Mouse (Mus musculus): ENCODE results near the gene Dnah8.
"Not testable (repeated sequence)": the region's sequence is repeated elsewhere in the genome, so short reads cannot be mapped to it uniquely, and the experiment has no call there.

Dnah8 gene

DNA sequence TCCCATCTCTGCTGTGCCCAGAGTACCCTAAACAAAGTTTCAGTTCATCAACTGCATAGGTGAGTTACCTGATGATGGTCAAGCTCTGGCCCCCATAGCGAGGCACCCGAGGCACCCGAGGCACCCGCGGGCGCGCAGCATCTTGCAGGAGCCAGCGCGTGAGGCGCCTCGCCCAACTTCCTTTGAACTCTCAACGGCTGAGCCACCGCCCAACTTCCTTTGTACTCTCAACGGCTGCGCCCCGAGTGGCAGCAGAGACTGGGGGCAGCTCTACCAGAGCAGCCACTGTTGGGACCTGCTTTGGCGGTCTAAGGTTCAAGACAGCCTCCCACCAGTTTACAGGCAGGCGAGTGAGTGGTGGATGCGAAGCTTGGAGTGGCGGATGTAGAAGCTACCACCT, at the start of gene Dnah8:
Gene Dnah8 (plus strand): TSS at position 223 of the 400 bp plus-strand sequence.
- DNase-seq (ENCODE audit: low spot score in 2 of 2) = not testable (repeated sequence)

DNA sequence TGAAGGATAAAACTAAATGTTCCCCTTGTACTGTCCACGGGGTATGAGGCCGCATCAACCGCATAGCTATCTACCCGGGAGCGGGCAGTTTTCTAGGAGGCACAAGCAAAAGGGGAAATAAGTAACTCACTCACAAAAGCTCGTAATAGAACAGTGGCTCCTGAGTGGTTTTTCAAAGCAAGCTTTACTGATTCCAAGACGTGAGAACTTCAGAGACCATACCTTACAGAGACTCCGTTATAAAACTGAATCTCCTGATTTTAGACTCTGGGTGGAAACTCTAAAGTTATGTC, 49.4 kb upstream of the Dnah8 start:
- DNase-seq (ENCODE audit: low spot score in 2 of 2) = no peak

DNA sequence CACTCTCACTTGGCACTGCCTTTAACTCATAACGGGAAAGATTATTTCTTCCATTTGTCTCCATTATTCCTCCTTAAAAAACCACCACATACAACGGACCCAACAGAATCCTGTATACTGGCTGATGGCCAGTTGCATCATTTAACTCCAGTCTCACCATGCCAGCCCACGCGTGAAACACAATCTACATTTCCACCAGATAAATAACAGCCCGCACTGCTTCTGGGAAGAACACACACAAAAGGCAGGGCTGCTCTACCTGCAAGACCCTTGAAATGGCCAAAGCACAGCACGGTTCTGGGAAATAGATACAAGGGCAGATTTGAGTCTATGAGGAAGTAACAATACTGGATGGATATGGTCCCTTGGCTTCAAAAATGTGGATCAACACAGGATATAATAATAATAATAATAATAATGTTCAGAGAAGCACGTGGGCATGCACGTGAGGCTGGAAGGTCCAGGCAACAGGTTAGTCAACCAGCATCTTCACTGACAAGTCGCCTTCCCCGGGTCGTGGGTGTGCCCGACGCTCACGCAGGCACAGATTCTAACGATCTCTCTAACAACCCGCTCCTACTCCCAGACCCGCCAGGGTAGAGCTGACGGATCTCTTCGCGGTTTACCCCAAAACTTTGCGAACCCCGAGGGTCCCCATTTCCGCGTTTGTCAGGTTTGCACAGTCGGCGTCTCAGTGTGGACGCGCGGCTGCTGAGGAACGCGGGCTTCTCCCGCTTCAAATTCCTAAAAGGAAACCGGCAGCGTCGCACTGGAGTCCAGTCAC, 48.8 kb upstream of the Dnah8 start:
- no peak for DNase-seq (ENCODE audit: low spot score in 2 of 2)

DNA sequence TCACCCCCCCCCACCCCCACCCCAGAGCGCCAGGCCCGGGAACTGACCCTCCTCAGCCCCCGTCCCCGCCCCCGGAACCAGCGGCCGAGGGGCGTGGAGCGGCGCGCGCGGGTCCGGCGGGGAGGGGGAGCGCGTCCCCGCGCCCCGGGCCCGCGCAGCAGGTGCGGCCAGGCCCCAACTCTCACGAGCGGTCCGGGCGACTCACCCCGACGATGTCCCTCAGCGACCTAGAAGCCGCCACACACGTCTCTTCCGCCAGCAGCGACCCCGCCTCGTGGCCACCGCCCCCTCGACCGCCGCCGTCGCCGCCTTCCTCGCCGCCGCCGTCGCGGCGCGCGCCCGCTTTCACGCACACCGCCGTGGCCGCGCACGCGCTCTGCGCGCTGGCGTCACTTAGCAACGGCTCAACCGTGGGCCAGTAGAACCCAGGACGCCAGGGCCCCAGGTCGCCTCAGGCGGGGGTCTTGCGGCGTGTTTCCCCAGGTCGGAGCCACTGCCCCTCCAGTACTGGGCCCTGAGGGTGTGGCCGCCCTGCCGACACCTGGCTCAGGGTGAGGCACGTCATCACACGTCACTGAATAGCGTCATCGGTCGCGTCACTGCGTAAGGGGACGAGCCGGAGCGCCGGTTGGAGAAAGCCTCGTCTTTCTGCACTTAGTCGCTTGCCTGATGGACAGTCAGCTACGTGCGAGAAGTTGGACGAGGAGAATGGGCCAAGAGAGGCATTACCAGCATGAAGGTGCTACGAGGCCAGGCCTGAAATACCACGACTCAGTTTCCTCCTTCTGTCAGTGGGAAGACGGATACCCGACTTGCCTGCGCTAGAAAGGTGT, 48.0 kb upstream of the Dnah8 start, which contains the start of gene Btbd9:
Gene Btbd9 (minus strand): TSS at position 548 of the 833 bp plus-strand sequence.
- DNase-seq (ENCODE audit: low spot score in 2 of 2) = peak; percentile 85 to 92

DNA sequence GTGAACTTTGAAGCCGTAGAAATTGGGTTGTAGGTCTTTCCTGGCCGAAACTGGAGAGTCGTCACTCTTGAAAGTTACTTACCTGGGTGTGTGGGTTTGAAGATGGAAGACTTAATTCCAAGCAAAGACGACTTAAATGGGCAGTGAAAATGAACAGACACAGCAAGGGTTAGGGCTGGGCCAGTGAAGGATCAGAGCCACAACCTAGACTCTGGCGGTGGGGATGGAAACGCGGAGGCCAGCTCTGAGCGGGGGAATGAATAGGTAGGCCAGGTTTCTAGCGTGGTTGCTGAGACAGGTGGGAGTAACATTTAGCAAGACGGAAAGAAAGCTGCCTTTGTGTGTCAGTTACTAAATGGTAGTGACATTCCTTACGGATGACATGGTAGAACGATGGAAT, 47.2 kb upstream of the Dnah8 start:
- no peak for DNase-seq (ENCODE audit: low spot score in 2 of 2)

DNA sequence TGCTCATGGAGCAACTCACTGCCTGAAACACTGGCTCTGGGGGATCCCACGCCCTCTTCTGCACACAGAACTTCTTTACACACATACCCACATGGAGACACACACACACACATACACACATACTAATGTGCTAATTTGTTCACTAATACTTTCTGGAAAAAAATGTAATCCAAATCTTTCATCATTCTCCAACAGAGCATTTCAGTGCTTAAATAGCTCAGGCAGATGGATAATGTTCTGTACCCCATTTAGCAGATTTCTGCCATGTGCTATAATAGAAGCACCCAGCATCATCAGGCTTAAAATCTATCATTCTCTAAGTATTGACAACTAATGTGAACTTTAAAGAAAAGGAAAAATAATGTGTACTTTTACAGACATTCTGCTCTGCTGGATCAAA, 43.4 kb upstream of the Dnah8 start:
- DNase-seq (ENCODE audit: low spot score in 2 of 2) = no peak

DNA sequence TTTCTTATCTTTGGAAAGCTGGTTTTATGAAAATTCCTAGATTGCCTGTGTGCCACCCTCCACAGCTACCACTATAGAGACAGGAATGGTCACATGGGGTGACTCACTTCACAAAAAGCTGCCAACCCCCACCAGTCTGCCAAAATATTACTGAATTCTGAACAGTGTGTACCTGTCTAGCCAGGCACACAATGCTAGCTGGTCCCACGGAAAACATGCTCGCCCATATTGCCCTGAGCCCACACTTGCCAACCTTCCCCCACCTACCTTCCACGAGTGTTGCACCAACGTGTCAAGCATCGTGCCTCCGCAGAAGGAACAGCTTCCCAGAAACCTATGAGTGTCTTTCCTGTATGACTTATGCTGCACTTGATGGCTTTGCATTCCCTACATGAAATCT, 43.0 kb upstream of the Dnah8 start:
- DNase-seq (ENCODE audit: low spot score in 2 of 2) = no peak

DNA sequence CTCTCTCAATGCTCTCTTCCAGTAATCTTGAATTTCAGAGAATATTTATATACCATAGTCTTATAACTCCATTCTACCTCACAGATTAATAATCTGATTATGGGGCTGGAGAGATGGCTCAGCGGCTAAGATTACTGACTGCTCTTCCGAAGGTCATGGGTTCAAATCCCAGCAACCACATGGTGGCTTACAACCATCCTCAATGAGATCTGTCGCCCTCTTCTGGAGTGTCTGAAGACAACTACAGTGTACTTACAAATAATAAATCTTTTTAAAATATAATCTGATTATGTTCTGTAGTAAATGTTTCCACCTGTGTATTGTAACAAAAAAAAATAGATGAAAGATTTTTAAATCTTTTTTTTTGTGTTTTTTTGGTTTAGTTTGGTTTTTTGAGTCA, 41.8 kb upstream of the Dnah8 start:
- no peak for DNase-seq (ENCODE audit: low spot score in 2 of 2)

DNA sequence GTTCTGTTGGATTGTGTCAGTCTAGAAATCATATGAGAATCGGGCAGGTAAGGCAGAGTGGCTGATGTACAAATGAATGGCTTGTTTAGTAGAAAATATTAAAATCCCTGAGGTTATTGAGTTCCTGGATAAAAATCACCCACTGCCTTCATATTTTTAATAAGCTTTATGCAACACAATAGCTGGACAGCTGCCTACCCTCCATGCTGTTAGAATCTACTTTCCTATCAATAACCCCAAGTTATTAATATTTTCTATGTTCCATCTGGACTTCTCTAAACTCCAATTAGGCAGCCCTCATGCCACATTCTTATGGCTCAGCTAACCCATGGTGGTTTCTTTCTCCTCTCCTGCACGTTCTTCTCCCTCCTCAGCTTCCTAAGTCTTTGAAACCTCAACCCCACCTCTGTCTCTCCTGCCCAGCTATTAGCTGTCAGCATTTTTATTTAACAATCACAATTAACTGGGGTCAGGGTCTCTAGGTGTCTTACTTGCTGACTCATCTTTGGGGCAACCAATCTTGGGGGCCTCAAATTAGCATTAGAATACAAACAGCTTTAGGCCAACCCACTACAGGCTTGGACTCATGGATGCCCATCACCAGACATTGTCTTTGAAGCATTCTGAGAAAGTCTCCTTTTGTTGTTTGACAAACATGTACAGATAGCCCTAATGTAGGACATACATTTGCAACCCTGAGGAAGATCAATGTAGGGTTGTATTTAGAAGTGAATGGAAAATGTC, 40.7 kb upstream of the Dnah8 start:
- no peak for DNase-seq (ENCODE audit: low spot score in 2 of 2)

DNA sequence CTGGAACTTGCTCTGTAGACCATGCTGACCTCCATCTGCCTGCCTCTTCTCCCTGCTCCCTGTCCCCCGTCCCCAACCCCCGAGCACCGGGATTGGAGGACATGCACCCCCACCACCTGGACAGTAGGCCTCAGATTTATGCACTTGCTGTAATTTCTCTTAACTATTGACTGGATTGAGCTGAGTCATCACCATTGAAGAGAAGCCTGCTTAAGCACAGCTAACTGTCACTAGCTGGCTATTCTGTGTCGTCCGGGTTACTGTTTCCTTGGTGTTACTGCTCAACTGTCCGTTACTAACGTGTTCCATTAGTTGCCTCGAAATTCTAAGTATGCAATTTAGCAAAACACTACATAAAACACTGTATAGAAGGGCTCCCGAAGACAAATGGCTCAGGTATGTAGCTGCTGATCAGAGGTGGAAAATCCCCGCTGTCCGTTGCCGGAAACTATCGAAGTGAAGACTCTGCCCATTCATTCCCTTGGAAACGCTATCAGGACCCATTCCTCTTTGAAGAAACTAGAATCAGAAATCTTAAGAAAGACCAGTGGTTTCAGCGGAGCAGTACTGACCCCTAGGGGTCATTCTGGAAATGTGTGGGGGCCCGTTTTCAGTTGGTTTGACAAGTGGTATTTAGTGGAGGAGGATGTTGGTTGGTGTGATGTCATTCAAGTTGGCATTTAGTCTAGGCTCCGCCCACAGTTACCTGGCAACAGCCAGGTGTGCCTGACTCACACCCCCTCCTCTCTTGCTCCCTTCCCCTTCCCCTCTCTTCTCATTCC, 33.5 kb upstream of the Dnah8 start:
- peak in 1 of 2 experiments; percentile 44 for DNase-seq (ENCODE audit: low spot score in 2 of 2)

DNA sequence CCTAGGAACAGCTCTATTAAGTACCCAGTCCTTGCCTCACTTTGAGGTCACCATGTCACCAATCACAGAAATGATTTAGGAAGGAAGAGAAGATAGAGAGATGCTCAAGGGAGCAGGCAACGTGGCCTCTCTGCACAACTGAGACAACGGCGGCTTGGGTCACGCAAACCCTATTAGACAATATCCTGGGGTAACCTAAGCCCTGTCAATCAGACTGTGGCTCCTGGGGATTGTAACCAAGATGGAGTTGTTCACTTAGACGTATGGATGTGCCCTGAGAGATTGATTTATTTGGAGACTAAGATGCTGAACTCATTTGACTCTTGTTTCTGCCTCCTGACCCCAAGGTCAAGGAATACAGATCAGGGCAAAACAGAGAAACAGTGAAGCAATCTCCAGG, 29.7 kb upstream of the Dnah8 start:
- no peak for DNase-seq (ENCODE audit: low spot score in 2 of 2)

DNA sequence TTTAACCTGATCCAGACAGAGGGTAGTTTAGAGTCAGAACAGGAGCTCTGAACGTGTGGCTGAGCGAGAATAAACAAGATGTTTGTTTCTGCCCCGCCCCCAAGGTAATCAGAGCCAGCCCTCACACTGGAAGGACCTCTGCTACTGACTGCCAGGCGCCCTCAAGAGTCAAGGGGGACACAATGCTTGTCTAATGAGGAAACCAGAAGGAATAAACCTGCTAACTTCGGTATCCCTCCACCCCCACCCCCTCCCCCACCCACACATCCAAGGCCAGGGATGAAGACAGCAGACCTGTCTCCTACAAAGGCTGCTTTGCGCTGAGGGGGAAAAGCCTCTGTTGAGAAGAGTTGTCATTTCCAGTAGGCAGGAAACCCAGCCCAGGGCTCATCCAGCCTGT, 29.3 kb upstream of the Dnah8 start:
- no peak for DNase-seq (ENCODE audit: low spot score in 2 of 2)

DNA sequence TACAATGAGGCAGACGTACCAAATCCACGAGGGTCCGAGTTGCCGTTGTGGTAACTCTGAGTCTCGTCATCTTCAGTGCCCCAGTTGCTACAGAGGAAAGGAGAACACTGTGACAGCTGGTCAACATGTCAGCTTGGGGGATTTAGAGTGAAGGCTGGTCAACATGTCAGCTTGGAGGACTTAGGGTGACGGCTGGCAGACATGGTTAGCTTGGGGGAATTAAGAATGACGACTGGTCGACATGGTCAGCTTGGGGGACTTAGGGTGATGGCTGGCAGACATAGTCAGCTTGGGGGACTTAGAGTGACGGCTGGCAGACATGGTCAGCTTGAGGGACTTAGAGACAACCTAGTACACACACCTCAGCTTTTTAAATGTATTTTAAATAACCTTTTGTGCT, 26.4 kb upstream of the Dnah8 start:
- no peak for DNase-seq (ENCODE audit: low spot score in 2 of 2)

DNA sequence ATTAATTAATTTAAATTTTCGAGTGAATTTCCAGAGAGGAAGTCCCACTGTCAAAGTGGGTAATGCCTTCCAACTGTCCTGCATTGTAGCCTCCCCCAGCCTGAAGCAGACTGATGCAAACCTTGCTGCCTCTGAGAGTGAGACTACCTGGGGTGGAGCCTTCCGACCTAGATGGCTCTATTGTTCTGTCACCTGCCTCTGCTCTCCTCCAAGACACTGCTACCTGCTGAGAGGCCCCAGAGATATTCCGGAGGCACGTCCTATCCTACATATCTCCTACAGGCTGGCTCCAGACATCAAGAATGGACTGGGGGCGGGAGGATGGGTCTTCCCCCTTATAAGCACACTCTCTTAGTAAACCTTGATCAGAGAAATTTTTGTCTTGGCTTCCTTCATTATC, 25.9 kb upstream of the Dnah8 start:
- no peak for DNase-seq (ENCODE audit: low spot score in 2 of 2)

DNA sequence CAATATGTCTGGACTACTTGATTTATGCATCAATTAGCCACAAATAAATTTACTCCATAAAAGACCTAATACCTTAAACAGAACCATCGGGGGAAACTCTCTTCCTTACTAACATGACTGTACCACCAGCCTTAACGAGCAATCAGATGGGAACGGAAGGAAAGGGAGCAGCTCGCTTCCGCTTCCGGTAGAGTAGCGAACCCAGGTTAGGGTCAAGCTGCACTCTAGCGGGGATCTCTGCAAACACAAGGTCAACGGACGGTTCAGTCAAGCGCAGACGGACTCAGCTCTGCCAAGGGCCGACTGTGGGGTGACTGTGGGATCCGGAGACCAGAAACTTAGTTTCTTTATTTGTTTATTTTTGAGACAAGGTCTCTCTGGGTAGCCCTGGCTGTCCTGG, 22.0 kb upstream of the Dnah8 start:
- DNase-seq (ENCODE audit: low spot score in 2 of 2) = no peak

DNA sequence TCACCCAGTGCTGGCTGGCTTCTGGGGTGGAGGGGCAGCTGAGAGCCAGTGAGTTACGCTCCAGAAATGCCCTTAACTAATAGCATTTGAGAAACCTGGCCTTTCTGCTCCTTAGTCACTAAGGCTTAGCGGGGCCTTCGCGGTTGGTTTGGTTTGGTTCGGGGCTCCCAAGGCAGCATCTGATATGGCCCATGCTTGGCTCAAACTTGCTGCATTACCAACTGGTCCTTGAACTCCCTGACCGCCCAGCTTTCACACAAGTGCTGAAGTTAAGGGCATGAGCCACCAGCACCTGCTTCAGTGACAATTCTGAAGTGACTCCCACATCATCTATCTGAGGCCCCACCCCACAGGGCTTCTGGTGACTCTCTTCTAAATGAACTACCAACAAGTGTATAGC, 19.9 kb upstream of the Dnah8 start:
- DNase-seq (ENCODE audit: low spot score in 2 of 2) = no peak

DNA sequence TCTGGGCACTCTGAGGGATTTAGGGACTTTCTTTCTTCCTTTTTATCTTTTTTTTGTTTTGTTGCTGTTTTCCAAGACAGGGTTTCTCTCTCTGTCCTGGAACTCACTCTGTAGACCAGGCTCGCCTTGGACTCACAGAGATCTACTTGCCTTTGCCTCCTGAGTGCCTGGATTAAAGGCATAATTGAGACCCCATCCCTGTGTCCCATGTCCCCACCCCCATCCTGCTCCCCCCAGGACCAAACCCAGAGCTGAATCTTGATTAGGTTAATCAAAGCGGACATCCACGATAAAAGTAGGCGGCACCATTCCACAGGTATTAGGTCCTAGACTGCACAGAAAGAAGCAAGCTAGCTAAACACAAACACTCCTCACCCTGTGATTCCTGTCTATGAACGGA, 19.2 kb upstream of the Dnah8 start:
- DNase-seq (ENCODE audit: low spot score in 2 of 2) = no peak

DNA sequence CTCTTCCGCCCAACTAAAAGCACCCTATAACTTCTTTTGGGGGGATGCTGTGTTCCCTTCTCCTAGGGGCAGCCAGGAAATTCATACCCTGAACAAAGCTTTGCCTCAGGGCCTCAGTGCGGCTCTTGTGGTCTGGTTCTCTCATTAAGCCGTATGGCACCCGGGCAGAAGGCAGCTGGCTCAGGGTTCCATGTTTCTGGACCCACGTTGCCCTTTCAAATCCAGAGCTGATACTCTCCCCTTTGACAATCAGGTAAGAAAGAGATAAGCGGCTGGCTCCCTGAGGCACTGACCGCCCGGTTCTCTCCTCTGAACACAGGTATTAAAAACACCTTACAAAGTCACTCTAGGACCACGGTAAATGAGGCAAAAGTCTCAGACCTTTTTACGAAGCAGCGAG, 17.9 kb upstream of the Dnah8 start:
- DNase-seq (ENCODE audit: low spot score in 2 of 2) = no peak

DNA sequence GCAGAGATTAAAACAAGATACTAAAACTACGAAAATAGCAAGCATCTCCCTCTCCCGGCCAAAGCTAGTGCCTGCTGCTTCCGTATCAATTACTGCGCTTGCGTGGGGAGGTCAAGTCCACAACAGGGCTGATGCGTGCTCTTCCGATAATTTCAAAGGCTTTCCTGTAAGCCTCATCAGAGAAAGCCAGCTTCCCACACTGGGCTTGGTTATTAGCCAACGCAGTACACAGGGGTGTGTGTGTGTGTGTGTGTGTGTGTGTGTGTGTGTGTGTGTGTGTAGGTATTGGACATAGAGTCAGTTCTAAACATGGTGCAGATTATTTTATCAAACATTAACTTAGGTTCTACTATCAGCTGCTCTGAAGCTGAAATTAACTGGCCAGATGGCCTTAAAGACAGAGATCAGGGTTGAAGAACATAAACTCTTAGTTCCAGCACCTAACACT, 17.5 kb upstream of the Dnah8 start:
- DNase-seq (ENCODE audit: low spot score in 2 of 2) = no peak

DNA sequence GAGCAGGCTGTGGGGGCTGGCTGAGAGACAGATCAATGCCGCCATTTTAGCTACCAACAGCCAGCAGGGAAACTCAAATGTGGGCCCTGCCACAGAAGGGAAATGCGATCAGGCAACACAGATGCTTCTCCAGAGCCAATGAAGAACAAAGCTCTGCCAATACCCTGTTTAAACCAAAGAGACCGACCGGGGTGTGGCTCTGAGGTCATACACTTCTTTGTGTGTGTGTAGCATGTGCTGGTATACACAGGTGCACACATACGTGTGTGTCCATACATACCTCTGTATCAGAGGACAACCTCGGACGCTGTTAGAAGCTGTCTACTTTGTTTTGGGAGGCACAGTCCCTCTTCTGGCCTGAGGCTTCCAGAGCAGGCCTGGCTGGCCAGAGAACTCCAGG, 16.8 kb upstream of the Dnah8 start:
- no peak for DNase-seq (ENCODE audit: low spot score in 2 of 2)

DNA sequence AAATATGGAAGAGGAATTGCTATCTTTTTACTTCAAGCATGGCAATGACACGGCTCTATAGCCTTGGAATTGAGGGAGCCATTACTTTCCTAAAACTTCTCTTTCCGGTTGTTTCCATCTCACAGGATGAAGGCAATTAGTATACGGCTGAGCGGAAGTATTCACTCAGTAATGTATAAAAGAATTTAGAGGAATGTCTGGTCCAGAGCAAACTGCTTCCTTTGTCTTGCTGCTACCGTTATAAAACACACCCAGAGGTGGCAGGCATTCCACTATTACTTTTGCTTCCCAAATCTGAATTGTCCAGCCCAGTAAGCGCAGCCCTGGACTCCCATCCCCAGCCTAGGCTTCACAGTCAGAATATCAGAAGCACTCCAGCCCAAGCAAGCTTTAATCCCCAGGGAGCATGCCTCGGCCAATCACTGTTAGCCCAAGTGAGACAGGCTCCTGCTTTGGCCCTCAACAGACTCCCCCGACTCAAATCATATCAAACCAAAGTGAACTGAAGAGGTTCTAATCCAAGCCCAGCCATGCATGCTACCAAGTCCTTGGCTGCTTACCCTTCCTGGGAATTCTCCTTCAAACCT, 16.2 kb upstream of the Dnah8 start:
- no peak for DNase-seq (ENCODE audit: low spot score in 2 of 2)

Data from spleen, postnatal 14 days (tissue).